Mouse (Mus musculus): Measurements from ENCODE around the gene Tmed6.

Gene Tmed6

GRCm38 (mm10) chr8:107014915-107015314, 50.5 kb downstream of the Tmed6 start:
- no peak for DNase-seq (ENCODE audit: extremely low read depth, insufficient read length, low spot score)

- no peak for DNase-seq (ENCODE audit: extremely low read depth, insufficient read length, low spot score)
Measured at GRCm38 (mm10) chr8:107012666-107013065, 52.8 kb downstream of the Tmed6 start.

Measured in 3134 (cell line).